Mouse (Mus musculus): ENCODE results near the gene Capn15. TPM values are rescaled to one million over a fixed set of nuclear protein-coding genes. Genes with fewer than 3 reads are reported as not detected.

The Capn15 gene
- total RNA-seq, 1 experiment = 18.0 TPM

- Histone ChIP-seq H3K9ac (ENCODE audit: insufficient read depth, low read depth, low read length, poor library complexity, severe bottlenecking) (no peak overlapping the region), H3K4me1 (ENCODE audit: control insufficient read depth in 2 of 2, insufficient read depth in 2 of 2, low read length in 2 of 2, poor library complexity in 1 of 2) (peaks cover 0 to 12% of the 10 kb centered on the region in 2 experiments; a peak in 2 of 4 replicates), H3K4me3 (ENCODE audit: insufficient read depth in 1 of 2, low read depth in 1 of 2, low read length in 2 of 2, poor library complexity in 1 of 2, severe bottlenecking in 1 of 2) (no peak overlapping the region), H3K36me3 (ENCODE audit: control insufficient read depth, insufficient read depth, low read length, poor library complexity, severe bottlenecking) (no peaks in the 10 kb centered on the region), H3K27ac (ENCODE audit: insufficient read depth, low read depth, low read length, poor library complexity, severe bottlenecking) (no peak overlapping the region), H3K9me3 (ENCODE audit: control insufficient read depth, insufficient read depth, low read depth, low read length) (no peaks in the 10 kb centered on the region)
- in situ Hi-C loops (cut with MboI; ENCODE audit: low sequenced_read_pairs in 2 of 2, unreplicated experiment in 2 of 2) = no loop called here
- DNase-seq (ENCODE audit: low read depth, low spot score) = no peak
- TF ChIP-seq ZNF384 (IDR thresholded peaks at IDR 0.05; ENCODE audit: low read depth, low read length) = no peak
These were observed 37.5 kb downstream of the Capn15 start for GRCm38 (mm10) chr17:25948051-25948450.

- H3K9ac ChIP-seq (ENCODE audit: insufficient read depth, low read depth, low read length, poor library complexity, severe bottlenecking) = no peak overlapping the region
- no peak for TF ChIP-seq ZNF384 (IDR thresholded peaks at IDR 0.05; ENCODE audit: low read depth, low read length)
- no peak for TF ChIP-seq MAFK (IDR thresholded peaks at IDR 0.05; ENCODE audit: insufficient read depth, low read depth, low read length)
- no peak for TF ChIP-seq ZC3H11A (IDR thresholded peaks at IDR 0.05; ENCODE audit: borderline replicate concordance, low read depth, low read length)
- TF ChIP-seq CHD2 (IDR thresholded peaks at IDR 0.05; ENCODE audit: low read depth, low read length) = no peak
- no peak for TF ChIP-seq HCFC1 (IDR thresholded peaks at IDR 0.05; ENCODE audit: borderline replicate concordance, insufficient read depth, low read length)
- no peak overlapping the region for H3K27ac ChIP-seq (ENCODE audit: insufficient read depth, low read depth, low read length, poor library complexity, severe bottlenecking)
- H3K36me3 ChIP-seq (ENCODE audit: control insufficient read depth, insufficient read depth, low read length, poor library complexity, severe bottlenecking) = no peaks in the 10 kb centered on the region
- DNase-seq (ENCODE audit: low read depth, low spot score) = no peak
- in situ Hi-C loops (cut with MboI; ENCODE audit: low sequenced_read_pairs in 2 of 2, unreplicated experiment in 2 of 2) = no loop called here
- H3K4me3 ChIP-seq (ENCODE audit: insufficient read depth in 1 of 2, low read depth in 1 of 2, low read length in 2 of 2, poor library complexity in 1 of 2, severe bottlenecking in 1 of 2) = no peak overlapping the region
- no peaks in the 10 kb centered on the region for H3K9me3 ChIP-seq (ENCODE audit: control insufficient read depth, insufficient read depth, low read depth, low read length)
- H3K4me1 ChIP-seq (ENCODE audit: control insufficient read depth in 2 of 2, insufficient read depth in 2 of 2, low read length in 2 of 2, poor library complexity in 1 of 2) = peaks cover 0 to 16% of the 10 kb centered on the region in 2 experiments; a peak in 2 of 4 replicates
These were observed 38.0 kb downstream of the Capn15 start for GRCm38 (mm10) chr17:25947576-25947975.

- in situ Hi-C loops (cut with MboI; ENCODE audit: low sequenced_read_pairs in 2 of 2, unreplicated experiment in 2 of 2) = no loop called here
- Histone ChIP-seq H3K36me3 (ENCODE audit: control insufficient read depth, insufficient read depth, low read length, poor library complexity, severe bottlenecking) (no peaks in the 10 kb centered on the region), H3K27ac (ENCODE audit: insufficient read depth, low read depth, low read length, poor library complexity, severe bottlenecking) (no peak overlapping the region), H3K4me1 (ENCODE audit: control insufficient read depth in 2 of 2, insufficient read depth in 2 of 2, low read length in 2 of 2, poor library complexity in 1 of 2) (peaks cover 0 to 19% of the 10 kb centered on the region in 2 experiments; a peak in 2 of 4 replicates), H3K9ac (ENCODE audit: insufficient read depth, low read depth, low read length, poor library complexity, severe bottlenecking) (no peak overlapping the region), H3K4me3 (ENCODE audit: insufficient read depth in 1 of 2, low read depth in 1 of 2, low read length in 2 of 2, poor library complexity in 1 of 2, severe bottlenecking in 1 of 2) (no peak overlapping the region), H3K9me3 (ENCODE audit: control insufficient read depth, insufficient read depth, low read depth, low read length) (no peaks in the 10 kb centered on the region)
- no peak for DNase-seq (ENCODE audit: low read depth, low spot score)
- TF ChIP-seq ZNF384 (IDR thresholded peaks at IDR 0.05; ENCODE audit: low read depth, low read length) = no peak
- TF ChIP-seq HCFC1 (IDR thresholded peaks at IDR 0.05; ENCODE audit: borderline replicate concordance, insufficient read depth, low read length) = no peak
- TF ChIP-seq MAFK (IDR thresholded peaks at IDR 0.05; ENCODE audit: insufficient read depth, low read depth, low read length) = no peak
- TF ChIP-seq ZC3H11A (IDR thresholded peaks at IDR 0.05; ENCODE audit: borderline replicate concordance, low read depth, low read length) = no peak
- no peak for TF ChIP-seq CHD2 (IDR thresholded peaks at IDR 0.05; ENCODE audit: low read depth, low read length)
These were observed 38.7 kb downstream of the Capn15 start for GRCm38 (mm10) chr17:25946891-25947290.

GRCm38 (mm10) chr17:25946349-25946748, 39.2 kb downstream of the Capn15 start:
- Histone ChIP-seq H3K36me3 (ENCODE audit: control insufficient read depth, insufficient read depth, low read length, poor library complexity, severe bottlenecking) (no peaks in the 10 kb centered on the region), H3K9me3 (ENCODE audit: control insufficient read depth, insufficient read depth, low read depth, low read length) (no peaks in the 10 kb centered on the region), H3K4me1 (ENCODE audit: control insufficient read depth in 2 of 2, insufficient read depth in 2 of 2, low read length in 2 of 2, poor library complexity in 1 of 2) (peaks cover 0 to 19% of the 10 kb centered on the region in 2 experiments; a peak in 2 of 4 replicates), H3K27ac (ENCODE audit: insufficient read depth, low read depth, low read length, poor library complexity, severe bottlenecking) (no peak overlapping the region), H3K9ac (ENCODE audit: insufficient read depth, low read depth, low read length, poor library complexity, severe bottlenecking) (no peak overlapping the region), H3K4me3 (ENCODE audit: insufficient read depth in 1 of 2, low read depth in 1 of 2, low read length in 2 of 2, poor library complexity in 1 of 2, severe bottlenecking in 1 of 2) (no peak overlapping the region)
- no peak for DNase-seq (ENCODE audit: low read depth, low spot score)
- TF ChIP-seq ZNF384 (IDR thresholded peaks at IDR 0.05; ENCODE audit: low read depth, low read length) = no peak
- TF ChIP-seq ZC3H11A (IDR thresholded peaks at IDR 0.05; ENCODE audit: borderline replicate concordance, low read depth, low read length) = no peak
- TF ChIP-seq MAFK (IDR thresholded peaks at IDR 0.05; ENCODE audit: insufficient read depth, low read depth, low read length) = no peak
- no peak for TF ChIP-seq HCFC1 (IDR thresholded peaks at IDR 0.05; ENCODE audit: borderline replicate concordance, insufficient read depth, low read length)
- TF ChIP-seq CHD2 (IDR thresholded peaks at IDR 0.05; ENCODE audit: low read depth, low read length) = no peak
- in situ Hi-C loops (cut with MboI; ENCODE audit: low sequenced_read_pairs in 2 of 2, unreplicated experiment in 2 of 2) = no loop called here

- no peaks in the 10 kb centered on the region for H3K36me3 ChIP-seq (ENCODE audit: control insufficient read depth, insufficient read depth, low read length, poor library complexity, severe bottlenecking)
- no peak overlapping the region for H3K27ac ChIP-seq (ENCODE audit: insufficient read depth, low read depth, low read length, poor library complexity, severe bottlenecking)
- DNase-seq (ENCODE audit: low read depth, low spot score) = no peak
- TF ChIP-seq HCFC1 (IDR thresholded peaks at IDR 0.05; ENCODE audit: borderline replicate concordance, insufficient read depth, low read length) = no peak
- TF ChIP-seq ZC3H11A (IDR thresholded peaks at IDR 0.05; ENCODE audit: borderline replicate concordance, low read depth, low read length) = no peak
- TF ChIP-seq CHD2 (IDR thresholded peaks at IDR 0.05; ENCODE audit: low read depth, low read length) = no peak
- no peak for TF ChIP-seq ZNF384 (IDR thresholded peaks at IDR 0.05; ENCODE audit: low read depth, low read length)
- TF ChIP-seq MAFK (IDR thresholded peaks at IDR 0.05; ENCODE audit: insufficient read depth, low read depth, low read length) = no peak
- no peaks in the 10 kb centered on the region for H3K9me3 ChIP-seq (ENCODE audit: control insufficient read depth, insufficient read depth, low read depth, low read length)
- in situ Hi-C loops (cut with MboI; ENCODE audit: low sequenced_read_pairs in 2 of 2, unreplicated experiment in 2 of 2) = no loop called here
- no peak overlapping the region for H3K4me3 ChIP-seq (ENCODE audit: insufficient read depth in 1 of 2, low read depth in 1 of 2, low read length in 2 of 2, poor library complexity in 1 of 2, severe bottlenecking in 1 of 2)
- no peak overlapping the region for H3K9ac ChIP-seq (ENCODE audit: insufficient read depth, low read depth, low read length, poor library complexity, severe bottlenecking)
- H3K4me1 ChIP-seq (ENCODE audit: control insufficient read depth in 2 of 2, insufficient read depth in 2 of 2, low read length in 2 of 2, poor library complexity in 1 of 2) = peaks cover 2 to 21% of the 10 kb centered on the region in 2 experiments; a peak in 2 of 4 replicates
These were observed 40.0 kb downstream of the Capn15 start for GRCm38 (mm10) chr17:25945517-25946155.
